Mouse (Mus musculus) v-Abl transformed pro-B cells (cell line): Measurements from ENCODE around the gene Fshr.
"Not testable (repeated sequence)": the region's sequence is repeated elsewhere in the genome, so short reads cannot be mapped to it uniquely, and the experiment has no call there.

Experiments
- in situ Hi-C, 2 experiments: fragments of 400-800 bp; cut with MboI; formaldehyde crosslinking; loops; one replicate each; pipeline ENCODE4 v1.15.1; 2025; ENCODE audit not compliant: unreplicated experiment in 2 of 2

Fshr gene

DNA sequence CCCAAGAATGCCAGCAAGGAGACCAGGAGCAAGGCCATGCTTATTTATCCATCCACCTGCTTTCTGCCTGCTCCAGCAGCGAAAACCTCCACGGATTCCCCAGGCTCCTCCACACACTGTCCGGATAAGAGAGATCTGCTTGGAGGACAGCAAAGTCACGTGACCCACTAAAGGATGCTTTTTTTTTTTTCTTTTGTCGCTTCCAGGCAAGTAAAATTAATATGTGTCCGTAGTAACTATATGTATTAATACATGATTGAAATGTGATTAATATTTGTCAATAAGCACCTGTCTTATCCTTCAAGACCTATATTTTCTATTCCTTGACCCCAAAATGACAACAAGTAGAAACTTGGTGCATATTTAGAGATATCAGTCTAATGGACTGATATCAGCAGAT is at the start of gene Fshr:
TSS of gene Fshr (minus strand) at position 101 of the 400 bp plus-strand sequence.
- in situ Hi-C loops, result no loop called here

DNA sequence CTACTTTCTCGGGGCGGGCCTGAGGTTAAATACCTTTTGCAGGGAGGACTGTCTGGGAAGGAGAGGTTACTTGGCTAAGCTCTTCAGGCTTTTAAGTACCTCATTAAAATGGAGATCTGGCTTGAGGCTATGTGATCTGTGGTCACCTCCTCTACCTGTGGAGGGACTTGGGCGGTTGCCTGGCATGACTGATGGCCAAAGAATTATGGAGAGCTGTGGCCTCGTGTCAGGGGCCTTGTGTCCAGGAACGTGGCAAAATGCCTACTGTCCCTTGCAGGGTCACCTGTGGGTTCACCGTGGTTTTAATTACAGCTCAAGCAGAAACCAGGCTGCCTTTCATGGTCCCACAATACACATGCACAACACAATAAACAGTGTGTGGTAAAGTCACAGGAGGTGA is 1.7 kb upstream of the Fshr start:
- in situ Hi-C loops, result no loop called here

DNA sequence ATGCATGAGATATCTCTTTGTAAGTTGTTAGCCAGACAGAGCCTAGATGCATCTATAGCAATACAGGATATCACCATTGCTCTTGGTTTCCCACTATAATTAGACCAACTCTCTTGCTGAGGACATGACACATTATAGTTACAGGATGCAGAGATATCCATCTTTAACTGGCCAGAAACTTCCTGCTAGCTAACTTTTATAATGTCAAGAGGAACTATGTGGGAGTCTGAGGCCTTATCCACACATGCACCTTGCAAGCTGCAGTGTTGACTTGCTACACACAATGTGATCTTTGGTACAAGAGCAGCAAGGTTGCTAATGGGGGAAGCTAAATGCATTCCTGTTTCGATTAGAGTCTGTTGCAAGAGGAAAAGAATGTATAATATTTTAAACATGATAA is 26.9 kb downstream of the Fshr start:
- in situ Hi-C loops, result no loop called here

DNA sequence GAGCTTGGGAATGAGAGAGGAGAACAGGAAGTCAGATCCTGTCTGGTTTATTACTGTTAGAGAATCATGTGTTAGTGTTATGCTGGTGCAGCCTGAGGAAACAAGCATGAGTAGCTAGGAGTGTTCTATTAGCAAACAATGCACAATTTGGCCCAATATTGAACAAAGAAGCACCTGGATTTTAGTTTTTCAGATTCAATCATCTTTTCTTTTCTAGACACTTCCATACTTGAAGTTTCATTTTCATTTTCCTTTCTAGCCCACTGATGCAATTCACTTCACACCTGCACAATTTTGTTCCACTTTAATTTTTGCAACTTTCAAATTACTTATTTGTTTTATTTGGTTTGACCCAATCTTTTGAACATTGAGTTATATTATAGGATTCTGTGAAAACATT is 35.7 kb downstream of the Fshr start:
- in situ Hi-C loops, result no loop called here

DNA sequence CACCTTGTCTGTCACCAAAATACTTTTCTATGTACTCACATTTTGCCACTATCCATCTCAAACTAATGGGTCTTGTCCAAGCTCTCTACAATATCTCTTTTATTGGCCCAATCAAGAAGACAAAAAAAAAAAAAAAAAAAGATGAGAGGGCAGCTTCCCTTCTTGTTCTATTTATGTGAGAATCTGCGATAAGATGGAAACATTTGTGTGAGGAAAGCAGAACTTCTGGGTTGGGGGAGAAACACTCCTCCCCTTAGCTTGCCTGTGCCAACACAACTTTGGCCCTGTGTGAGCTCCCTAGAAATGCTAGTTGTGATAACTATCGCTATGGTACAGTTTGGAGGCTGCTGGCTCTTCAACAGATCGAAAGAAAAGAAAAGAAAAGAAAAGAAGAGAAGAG is 38.0 kb downstream of the Fshr start:
- in situ Hi-C loops, result no loop called here

DNA sequence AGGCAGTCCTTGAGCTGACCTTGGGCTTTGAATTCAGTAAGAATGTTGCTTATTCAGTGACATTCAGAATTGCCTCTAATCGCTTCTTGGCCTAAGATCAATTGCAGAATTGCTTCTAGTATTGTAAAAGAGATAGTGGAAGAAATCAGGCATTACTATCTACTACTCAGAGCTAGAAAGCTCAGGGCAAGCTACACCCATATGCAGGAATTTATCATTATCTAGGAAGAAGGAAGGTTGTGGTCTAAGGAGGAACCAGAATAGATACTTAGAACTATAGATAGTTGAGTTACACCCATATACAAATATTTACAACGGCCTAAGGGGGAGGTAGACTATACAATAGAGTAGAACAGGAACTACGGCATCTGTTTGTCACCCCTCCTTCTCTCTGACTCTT is 41.1 kb downstream of the Fshr start:
- in situ Hi-C loops, result not testable (repeated sequence)

DNA sequence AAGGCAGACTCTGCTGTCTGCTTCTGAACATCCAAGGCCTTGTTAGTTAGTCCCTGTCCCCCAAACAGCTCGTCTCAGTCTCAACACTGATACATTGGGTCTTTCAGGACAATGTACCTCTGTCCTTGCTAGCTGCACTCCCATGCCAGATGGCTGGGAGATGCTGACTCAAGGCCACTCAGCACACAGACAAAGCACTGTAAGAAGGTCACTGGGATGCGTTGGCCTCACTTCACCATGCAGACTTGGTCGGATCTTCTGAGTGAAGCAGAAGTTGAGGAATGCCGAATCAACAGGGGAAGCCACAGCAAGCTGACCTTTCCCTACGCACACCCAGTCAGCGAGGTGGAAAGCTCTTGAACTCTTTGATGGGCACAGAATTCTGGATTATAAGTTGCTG is 55.7 kb downstream of the Fshr start:
- in situ Hi-C loops, result no loop called here

DNA sequence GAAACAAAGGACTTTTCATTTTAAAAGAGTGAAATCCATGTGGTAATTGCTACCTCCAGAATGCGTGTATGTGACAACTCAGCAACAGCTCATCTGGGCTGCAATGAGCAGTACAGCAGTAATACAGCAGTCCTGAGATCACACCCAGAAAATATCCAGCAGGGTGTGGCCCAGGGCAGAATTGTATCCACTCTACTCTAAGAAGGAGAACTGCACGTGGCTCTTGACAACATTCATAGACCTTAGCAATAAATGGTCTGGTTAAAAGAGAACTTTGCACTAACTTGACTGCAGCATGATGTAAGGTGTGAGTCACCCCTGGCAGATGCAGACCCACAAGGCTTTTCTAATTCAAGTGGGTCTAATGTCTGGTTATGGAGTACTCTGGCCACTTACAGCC is 80.5 kb downstream of the Fshr start:
- in situ Hi-C loops, result no loop called here

DNA sequence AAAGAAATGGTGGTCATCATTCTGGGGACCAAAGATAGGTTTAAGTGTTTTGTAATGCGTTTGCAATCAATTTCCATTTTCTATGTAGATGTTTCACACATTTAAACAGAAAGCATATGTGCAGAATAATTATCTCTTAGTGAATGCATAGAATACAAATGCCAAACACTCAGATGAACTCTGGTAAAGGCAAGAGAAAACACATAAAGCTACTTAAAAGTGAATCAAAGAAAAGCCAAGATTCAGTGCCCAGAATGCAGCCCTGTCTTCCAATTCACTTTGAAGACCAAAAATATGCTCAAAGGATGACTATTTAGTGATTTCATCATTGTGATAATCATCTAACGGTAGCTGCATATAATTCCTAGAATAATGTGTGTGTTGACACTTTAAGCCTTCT is 81.2 kb downstream of the Fshr start:
- in situ Hi-C loops, result no loop called here

DNA sequence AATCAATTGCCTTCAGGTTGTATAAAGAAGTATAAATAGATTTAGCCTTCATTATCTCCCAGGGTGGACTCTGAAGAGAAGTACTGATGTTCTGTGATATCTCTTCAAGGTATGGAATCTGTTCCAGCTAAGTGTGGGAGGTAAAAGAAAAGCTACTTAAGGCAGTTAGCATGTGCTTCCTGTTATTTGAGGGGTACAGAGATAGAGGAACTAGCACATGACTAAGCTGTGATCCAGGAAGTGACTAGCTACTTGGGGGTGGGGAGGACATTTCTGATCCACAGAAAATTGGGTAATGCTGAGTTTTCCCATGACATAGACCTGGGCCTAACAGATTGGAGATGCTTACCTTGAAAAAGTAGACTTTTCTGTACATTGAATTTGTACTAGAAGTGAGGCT is 86.5 kb downstream of the Fshr start:
- in situ Hi-C loops, result no loop called here

DNA sequence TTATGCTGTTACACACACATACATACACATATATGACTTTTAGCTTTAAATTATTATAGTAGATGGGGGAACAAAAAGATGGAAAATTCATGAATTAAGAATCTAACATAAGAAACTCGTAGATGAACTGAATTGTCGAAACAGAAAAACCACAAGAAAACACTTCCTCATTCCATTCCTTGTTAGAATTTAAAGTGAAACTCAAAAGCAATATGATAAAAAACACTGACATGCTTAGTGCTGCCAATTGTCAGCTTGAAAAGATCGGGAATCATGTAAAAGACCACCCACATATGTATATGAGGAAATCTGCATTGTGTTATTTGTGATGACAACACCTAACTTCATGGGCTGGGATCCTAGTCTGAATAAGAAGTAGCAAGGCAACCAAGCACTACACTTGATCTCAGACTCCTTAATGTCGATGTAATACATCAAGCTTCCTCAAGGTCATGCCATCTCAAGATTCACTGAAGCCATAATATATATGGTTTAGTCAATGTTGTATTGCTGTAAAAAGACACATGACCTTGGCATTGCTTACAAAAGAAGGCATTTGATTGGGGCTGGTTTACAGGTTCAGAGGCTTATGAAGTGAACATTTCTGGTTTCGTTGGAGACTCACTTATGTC is 99.6 kb downstream of the Fshr start:
- in situ Hi-C loops, result no loop called here

DNA sequence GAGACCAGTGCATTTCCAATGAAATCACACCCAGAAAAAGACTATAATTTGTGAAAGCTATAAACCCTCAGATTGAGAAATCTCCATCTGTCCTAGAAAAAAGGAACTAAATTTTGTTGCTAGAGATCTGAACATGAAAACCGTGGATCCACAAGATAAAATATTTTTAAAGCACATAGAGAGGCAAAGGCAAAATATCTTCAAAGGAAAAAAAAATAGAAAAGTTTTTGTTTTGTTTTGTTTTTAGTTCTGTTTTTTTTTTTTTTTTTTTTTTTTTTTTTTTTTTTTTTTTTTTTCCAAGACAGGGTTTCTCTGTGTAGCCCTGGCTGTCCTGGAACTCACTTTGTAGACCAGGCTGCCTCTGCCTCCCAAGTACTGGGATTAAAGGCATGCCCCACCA is 100.7 kb downstream of the Fshr start:
- in situ Hi-C loops, result not testable (repeated sequence)

DNA sequence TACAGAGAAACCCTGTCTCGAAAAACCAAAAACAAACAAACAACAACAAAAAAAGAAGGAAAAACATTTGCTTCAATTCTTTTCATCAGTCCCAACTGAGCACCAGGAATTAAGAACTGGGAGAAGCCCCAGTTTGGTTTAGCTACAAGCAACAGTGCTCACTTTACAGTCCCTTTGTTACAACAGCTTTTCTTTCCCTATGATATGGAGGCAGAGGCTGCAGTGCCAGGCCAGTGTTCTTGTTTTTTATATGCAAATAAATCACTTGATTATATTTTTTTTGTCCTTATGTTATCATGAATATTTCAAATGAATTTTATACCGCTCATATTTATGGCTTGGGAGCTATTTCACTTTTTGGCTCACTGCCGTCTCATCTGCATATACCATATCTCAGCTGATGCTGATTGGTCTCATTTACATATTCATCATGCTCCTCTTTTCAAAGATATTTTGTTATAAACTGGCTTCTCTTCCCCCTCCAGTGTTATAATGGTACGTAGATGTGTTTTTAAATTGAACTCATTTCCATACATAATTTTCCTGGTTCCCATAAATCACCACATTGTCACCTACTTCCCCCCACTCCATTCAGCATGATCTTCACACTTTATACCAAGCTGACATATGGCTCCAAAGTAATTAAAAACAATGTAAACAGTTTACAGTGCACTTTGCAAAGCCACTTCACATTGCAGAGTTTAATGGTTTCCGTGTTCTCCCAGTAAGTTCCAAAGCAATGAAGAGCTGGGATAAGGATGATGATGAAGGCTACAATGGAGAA is 110.6 kb downstream of the Fshr start:
- in situ Hi-C loops, result no loop called here

DNA sequence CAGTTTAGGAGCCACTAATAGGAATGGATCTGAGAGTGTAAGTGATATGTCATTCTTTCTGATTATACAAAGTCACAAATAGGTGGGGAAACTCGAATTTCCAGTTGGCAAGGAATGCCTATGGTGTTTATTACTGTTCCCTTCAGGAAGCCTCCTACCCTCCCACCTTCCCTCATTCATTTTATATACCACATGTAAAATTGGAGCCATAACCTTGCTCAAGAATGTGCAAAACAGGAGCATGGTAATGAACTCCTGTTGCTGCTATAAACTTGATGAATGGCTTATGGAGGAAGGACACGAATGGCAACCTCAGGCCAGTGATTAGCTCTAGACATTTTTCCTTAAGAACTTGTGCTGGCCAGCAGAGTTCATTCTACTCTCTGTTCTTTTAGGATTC is 117.6 kb downstream of the Fshr start:
- in situ Hi-C loops, result no loop called here

DNA sequence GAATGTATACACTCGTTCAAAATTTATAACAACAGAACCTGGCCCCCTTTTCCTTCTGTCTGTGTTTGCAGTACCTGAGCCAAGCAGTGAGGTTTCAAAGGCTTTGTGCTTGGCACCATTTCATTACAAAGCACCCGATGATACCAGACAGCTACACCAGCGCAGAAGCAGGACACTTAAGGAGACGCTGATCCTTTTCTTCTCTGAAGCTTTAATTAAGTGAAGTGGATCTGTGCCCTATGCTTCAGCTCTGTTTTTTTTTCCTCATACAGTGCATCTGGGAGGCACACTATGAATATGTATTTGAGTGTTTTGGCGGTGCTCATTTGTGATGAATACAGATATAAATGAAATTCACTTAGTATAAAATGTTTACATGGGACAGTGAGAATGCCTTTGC is 120.8 kb downstream of the Fshr start:
- in situ Hi-C loops, result no loop called here

DNA sequence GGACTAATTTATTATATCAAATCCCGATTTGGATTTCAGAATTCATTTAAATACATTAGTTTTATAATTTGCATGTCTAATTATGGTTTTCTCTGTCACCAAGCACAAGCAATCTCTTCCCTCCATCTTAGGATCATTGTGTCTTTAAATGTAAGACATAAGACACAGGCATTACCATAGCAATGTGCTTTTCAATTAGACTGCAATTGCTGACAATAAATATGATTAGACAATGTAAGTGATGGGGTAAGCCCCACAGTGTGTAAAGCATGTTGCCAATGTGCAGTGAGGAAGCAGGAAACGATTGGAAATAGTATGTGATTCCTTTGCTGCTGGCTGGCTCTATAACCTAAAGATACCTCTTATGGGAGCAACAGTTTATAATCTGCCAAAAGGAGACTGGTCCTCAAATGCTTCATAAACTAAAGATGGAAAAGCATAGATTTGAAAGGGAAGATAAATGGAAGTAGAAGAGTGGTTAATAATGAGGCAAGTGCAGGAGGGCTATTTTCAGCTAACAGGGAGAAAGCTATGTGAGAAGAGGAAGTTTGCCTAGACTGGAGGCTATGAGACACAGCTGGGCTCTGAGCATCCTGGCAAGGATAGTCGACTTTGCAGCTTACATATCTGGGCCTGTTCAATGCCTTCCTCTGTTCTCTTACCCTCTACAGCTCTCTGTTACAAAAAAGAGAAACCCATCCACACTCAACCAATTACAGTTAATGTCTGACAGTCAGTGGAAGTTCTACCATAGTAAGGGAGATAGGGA is 136.0 kb downstream of the Fshr start:
- in situ Hi-C loops, result no loop called here

DNA sequence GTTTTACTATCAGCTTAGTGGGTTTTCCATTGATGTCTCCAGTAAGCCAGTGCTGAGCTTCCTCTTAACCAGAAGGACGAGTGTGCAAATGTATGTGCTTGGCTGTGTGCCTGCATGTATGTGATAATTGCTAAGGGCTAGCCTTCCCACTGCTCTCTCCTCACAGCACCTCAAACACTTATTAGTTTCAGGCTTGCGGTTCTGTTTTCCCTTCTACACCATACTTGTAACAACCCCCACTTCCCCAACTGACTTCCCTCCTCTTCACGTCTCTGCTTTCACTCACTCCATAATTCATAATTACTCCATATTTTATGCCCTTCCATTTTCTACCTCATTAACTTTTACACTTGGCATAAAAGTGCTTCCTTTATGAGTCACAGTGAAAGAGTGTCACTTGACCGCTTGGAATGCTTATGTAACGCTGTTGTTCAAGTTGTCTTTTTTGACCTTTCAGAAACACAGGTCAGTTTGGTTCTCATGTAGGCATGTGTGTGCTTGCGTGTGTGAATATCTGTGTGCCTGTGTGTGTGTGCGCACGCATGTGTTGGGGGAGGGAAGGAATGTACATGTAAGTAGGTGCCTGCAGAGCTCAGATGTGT is 138.0 kb downstream of the Fshr start:
- in situ Hi-C loops, result no loop called here

DNA sequence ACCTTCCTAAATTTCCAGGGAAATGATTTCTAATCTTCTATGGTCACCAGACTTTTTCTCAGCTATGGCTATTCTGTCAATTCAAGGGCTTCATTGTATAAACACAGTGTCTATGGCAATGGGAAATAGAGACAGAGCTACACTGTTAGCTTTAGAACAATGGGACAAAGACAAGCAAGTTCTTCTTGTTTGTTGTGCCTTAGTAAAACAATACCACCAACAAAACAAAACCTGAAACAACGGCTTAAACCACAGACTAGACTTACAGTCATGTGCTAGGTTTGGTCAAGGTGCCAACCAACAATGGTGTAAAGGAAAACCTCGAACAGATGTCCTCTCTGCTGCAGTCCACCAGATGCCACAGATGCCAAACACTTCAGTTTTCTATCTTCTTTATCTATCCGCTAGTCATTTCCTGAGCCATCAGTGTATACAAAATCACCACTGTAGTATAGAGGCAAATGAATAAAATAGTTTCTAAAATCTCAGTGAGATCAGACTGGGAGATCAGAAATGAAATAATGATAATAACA is 149.4 kb downstream of the Fshr start:
- in situ Hi-C loops, result no loop called here

DNA sequence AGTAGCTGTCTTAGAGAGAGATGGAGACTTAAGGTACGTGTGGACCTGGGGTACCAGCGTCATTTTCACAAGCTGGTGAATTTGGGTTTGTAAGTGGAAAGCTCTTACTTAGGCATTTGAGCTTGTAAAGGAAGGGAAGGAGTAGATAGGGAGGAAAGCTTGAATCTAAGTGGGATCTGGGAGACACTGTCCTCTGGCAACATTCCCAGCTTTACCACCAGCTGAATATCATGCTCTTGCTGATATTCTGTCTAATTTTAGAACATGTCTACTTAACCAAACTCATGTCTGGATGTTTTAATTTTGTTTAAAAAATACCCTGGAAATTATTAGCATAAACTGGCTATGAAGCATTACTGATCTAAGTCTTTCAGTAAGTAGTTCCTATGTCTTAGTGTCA is 151.4 kb downstream of the Fshr start:
- in situ Hi-C loops, result no loop called here

DNA sequence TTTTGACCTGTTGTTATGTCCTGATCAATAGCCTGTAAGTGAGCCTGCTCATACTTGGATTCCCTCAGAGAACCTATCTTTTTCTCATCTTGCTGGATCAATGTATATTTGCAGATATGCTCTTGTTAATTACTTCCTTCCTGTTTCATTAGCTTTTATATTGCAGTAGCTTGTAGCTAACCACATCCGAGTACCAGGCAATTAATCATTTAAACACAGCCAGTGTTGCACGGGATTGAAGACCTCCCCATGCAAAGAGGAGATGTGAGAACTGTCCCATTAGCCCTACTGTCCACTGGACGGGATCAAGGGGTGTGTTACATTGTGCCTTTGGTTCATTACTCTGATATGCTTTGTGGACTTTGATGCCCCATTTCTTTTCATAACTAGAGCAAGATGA is 154.5 kb downstream of the Fshr start:
- in situ Hi-C loops, result no loop called here

DNA sequence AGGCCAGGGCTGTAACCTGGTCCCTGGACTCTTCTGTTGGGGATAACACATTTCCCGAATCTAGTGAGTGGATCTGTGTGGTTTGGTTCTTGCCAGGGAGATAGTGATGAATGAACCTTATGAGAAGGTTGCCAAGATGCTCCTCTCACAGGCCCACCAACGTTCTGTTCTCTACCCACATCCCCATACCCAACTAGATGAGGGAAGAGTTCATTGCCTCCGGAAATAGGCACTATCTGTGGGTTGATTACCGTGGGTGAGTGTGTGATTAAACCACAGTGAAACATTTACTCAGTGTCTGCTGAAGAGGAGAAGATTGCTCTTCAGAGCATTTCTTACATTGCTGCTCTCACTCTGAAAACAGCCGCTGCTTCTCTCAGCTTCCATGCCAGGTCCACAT is 163.8 kb downstream of the Fshr start:
- in situ Hi-C loops, result no loop called here
